Mouse (Mus musculus) lung, adult 2 months (tissue): Measurements from ENCODE around the gene Gm38431.

Experiments used
- CTCF ChIP-seq: fragments of 200-500 bp; IDR thresholded peaks from 2 replicates; pipeline ENCODE4 v1.5.1; 2011; ENCODE audit warnings: mild to moderate bottlenecking, low read length, control low read depth; ENCODE audit not compliant: insufficient read depth
- POLR2A ChIP-seq: fragments of 200-500 bp; IDR thresholded peaks from 2 replicates; pipeline ENCODE4 v1.6.1; 2011; ENCODE audit warnings: low read depth, mild to moderate bottlenecking, control low read depth, low read length, borderline replicate concordance; ENCODE audit errors: extremely low read depth

DNA sequence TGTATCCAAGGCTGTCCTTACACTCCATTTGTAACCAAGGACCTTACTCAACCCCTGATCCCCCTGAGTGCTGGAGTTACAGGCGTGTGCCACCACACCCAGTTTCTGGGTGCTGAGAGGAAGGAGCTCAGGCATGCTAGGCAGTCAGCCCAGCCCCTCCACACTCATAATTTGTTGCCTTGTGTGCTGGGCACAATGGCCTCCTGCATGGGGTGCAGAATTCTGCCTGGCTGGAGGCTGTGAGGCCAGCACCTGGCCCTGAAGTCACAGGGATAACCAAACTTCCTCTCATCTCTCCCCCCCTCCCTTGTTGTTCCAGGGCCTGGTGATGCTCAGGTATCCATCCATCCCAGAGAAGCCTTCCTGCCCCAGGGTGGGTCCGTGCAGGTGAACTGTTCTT lies 73.2 kb downstream of the Gm38431 start:
- no peak for TF ChIP-seq CTCF
- no peak; the same call in 1 of the 2 replicates for TF ChIP-seq POLR2A
